In the genomic region with DNA sequence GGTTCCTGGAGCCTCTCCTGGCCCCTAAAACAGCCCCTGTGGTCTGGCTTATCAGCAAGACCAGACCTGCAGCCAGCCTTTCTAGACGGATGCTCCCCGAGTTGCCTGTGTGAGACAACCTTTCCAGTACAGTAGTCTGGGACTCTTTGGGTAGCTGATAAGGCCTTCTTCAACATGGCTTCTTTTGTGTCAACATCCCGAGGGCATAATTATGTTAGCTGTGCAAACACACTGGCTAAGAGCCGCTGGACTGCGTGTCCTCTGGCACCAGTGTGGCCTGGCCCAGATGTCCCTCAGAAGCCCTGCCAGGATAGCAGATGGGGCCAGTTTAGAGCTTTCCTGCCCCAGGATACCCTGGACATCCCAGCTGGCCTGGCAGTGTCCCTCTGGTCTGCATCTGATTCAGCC, we compare ENCODE assay signal across 8 mouse cellular contexts.
A peak's percentile ranks its signal among the peaks of the same experiment; 100 is the strongest.
DNase-seq lines count a peak whose midpoint lies in the region; ATAC-seq lines count a peak whose summit lies in the region.

No protein-coding gene starts in this region.

- no peak overlapping the region for H3K9ac ChIP-seq in heart, embryonic 12.5 days
- H3K9ac ChIP-seq in liver, embryonic 13.5 days = peak overlapping the region; percentile 68
- H3K9ac ChIP-seq in forebrain, embryonic 12.5 days = no peak overlapping the region

- H3K4me2 ChIP-seq in heart, embryonic 12.5 days = no peak overlapping the region
- H3K4me2 ChIP-seq in liver, embryonic 13.5 days = peak overlapping the region; percentile 59
- H3K4me2 ChIP-seq in forebrain, embryonic 12.5 days = no peak overlapping the region

- 24% methylated on average over 5 of the region's 5 CpGs for WGBS in heart, embryonic 12.5 days
- 9% methylated on average over 5 of the region's 5 CpGs for WGBS in liver, embryonic 13.5 days (ENCODE audit: insufficient replicate concordance)
- 70% methylated on average over 5 of the region's 5 CpGs for WGBS in forebrain, embryonic 12.5 days

- H3K4me1 ChIP-seq in heart, embryonic 12.5 days (replicated peaks) = no peaks in the 10 kb centered on the region
- H3K4me1 ChIP-seq in liver, embryonic 13.5 days (replicated peaks) = peaks cover 69% of the 10 kb centered on the region
- H3K4me1 ChIP-seq in forebrain, embryonic 12.5 days = peaks cover 18% of the 10 kb centered on the region

- H3K27me3 ChIP-seq in heart, embryonic 12.5 days (replicated peaks) = peaks cover 21% of the 10 kb centered on the region
- 0 out of 2 replicates have a peak, but pooled peaks cover 3% of the 10 kb centered on the region for H3K27me3 ChIP-seq in liver, embryonic 13.5 days
- peaks cover 40% of the 10 kb centered on the region for H3K27me3 ChIP-seq in forebrain, embryonic 12.5 days

- DNase-seq in right cerebral cortex, adult 18-20 months = peak; percentile 20
- DNase-seq in right cerebral cortex, postnatal 4 days = no peak
- DNase-seq in cerebellum, adult 9-10 months = peak; percentile 81
- peak; percentile 83 for DNase-seq in liver, embryonic 13.5 days
- no peak for DNase-seq in natural killer cell, adult 2 months (ENCODE audit: low spot score in 2 of 2)
- no peak for DNase-seq in kidney, postnatal 14 days

- H3K9me3 ChIP-seq in heart, embryonic 12.5 days (replicated peaks) = no peaks in the 10 kb centered on the region
- H3K9me3 ChIP-seq in liver, embryonic 13.5 days (replicated peaks) = no peaks in the 10 kb centered on the region
- H3K9me3 ChIP-seq in forebrain, embryonic 12.5 days = no peaks in the 10 kb centered on the region

- 0 out of 2 replicates have a peak overlapping the region, but pooled peaks have one; percentile 16 for H3K27ac ChIP-seq in heart, embryonic 12.5 days (ENCODE audit: poor library complexity, severe bottlenecking)
- peak overlapping the region; percentile 99 for H3K27ac ChIP-seq in liver, embryonic 13.5 days
- H3K27ac ChIP-seq in forebrain, embryonic 12.5 days = no peak overlapping the region

- no peak overlapping the region for H3K4me3 ChIP-seq in heart, embryonic 12.5 days
- H3K4me3 ChIP-seq in liver, embryonic 13.5 days (replicated peaks) = peak overlapping the region; percentile 21
- no peak overlapping the region for H3K4me3 ChIP-seq in forebrain, embryonic 12.5 days (replicated peaks)

- H3K36me3 ChIP-seq in heart, embryonic 12.5 days = no peaks in the 10 kb centered on the region
- no peaks in the 10 kb centered on the region for H3K36me3 ChIP-seq in liver, embryonic 13.5 days
- no peaks in the 10 kb centered on the region for H3K36me3 ChIP-seq in forebrain, embryonic 12.5 days (replicated peaks)

- ATAC-seq in heart, embryonic 12.5 days (ENCODE audit: insufficient number of reproducible peaks, low FRiP score) = peak; percentile 80
- peak; percentile 98 for ATAC-seq in liver, embryonic 13.5 days (ENCODE audit: low read depth)
- no peak for ATAC-seq in forebrain, embryonic 12.5 days (ENCODE audit: low FRiP score)

Comparison
In these comparisons a context has a peak if more than half of its experiments do, and no peak if none do; other contexts are left out.
1. DNase-seq: peak in right cerebral cortex, adult 18-20 months (single experiment), cerebellum, adult 9-10 months (single experiment) and liver, embryonic 13.5 days (single experiment); none in right cerebral cortex, postnatal 4 days (single experiment), natural killer cell, adult 2 months (0 of 2) and kidney, postnatal 14 days (single experiment).